Comparison of ENCODE assay signal across 17 mouse cellular contexts in the genomic region with DNA sequence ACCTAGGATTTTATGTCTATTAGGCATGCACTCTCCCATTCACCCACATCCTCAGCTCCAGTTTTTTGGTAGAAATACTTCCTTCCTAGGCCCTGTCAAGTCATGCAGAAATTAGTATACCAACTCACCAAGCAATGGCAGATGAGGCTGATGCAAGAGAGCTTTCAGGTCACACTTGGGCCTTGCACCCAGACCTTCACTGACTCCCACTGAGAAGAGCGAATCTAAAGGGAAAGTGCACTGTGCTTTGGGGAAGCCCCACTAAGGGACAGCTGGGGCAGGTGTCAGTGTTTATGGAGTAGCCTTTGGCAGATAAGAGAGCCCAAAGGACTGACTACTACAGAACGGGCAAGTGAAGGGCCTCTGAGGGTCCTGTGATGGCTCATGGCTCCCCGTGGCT.
"Had no signal": no experiment of that assay in that cellular context is flagged by ENCODE, and none has a peak within 500 bp of the region (broad histone marks: within the 10 kb centered on the region; RNA-seq: fewer than 3 reads in every experiment).

No protein-coding gene starts in this region.

- H3K4me1 ChIP-seq: neural tube, embryonic 12.5 days had no signal

- H3K4me2 ChIP-seq: neural tube, embryonic 12.5 days; neural tube, embryonic 13.5 days; neural tube, embryonic 15.5 days; stomach, embryonic 15.5 days had no signal

- DNase-seq: retina, postnatal 1 day; right cerebral cortex, adult 18-20 months; right cerebral cortex, postnatal 14 days; right cerebral cortex, postnatal 25 days; right cerebral cortex, postnatal 4 days; spleen, adult 18-20 months; thymus, adult 18-20 months; thymus, adult 2 months; thymus, postnatal 14 days; thymus, postnatal 25 days; thymus, postnatal 36 days; thymus, postnatal 4 days had no signal

- H3K9ac ChIP-seq: neural tube, embryonic 12.5 days; neural tube, embryonic 13.5 days; neural tube, embryonic 15.5 days; stomach, embryonic 15.5 days had no signal

- H3K27me3 ChIP-seq: neural tube, embryonic 12.5 days; neural tube, embryonic 13.5 days; neural tube, embryonic 15.5 days; stomach, embryonic 15.5 days had no signal

- H3K36me3 ChIP-seq: neural tube, embryonic 12.5 days; neural tube, embryonic 13.5 days; neural tube, embryonic 15.5 days; stomach, embryonic 15.5 days had no signal

- H3K9me3 ChIP-seq: neural tube, embryonic 12.5 days; neural tube, embryonic 13.5 days; neural tube, embryonic 15.5 days; stomach, embryonic 15.5 days had no signal

- H3K27ac ChIP-seq: neural tube, embryonic 12.5 days; neural tube, embryonic 13.5 days; neural tube, embryonic 15.5 days; stomach, embryonic 15.5 days; stomach, postnatal 0 days had no signal

- H3K4me3 ChIP-seq: neural tube, embryonic 12.5 days; neural tube, embryonic 13.5 days; neural tube, embryonic 15.5 days; stomach, embryonic 15.5 days had no signal
